Mouse (Mus musculus) lung, adult 18-20 months (tissue): ENCODE results near the gene Cdipt.
A peak's percentile ranks its signal among the peaks of the same experiment; 100 is the strongest.

ENCODE experiments used
- DNase-seq, 2 experiments: peaks; one replicate each; pipeline ENCODE4 v3.0.0; 2022; ENCODE audit warnings: mixed read lengths in 2 of 2

Gene Cdipt

GRCm38 (mm10) chr7:126975950-126976866 is 494 bp downstream of the Cdipt start, which contains the start of gene Cdiptos:
Gene Cdiptos, minus strand, starts transcription at chr7:126976098.
- peak; percentile 94 to 96 for DNase-seq

- DNase-seq = no peak
These were observed 1.3 kb downstream of the Cdipt start for GRCm38 (mm10) chr7:126976878-126977459.

GRCm38 (mm10) chr7:126978841-126979240 is 3.1 kb downstream of the Cdipt start:
- DNase-seq = no peak

- no peak for DNase-seq
These were observed 5.9 kb downstream of the Cdipt start for GRCm38 (mm10) chr7:126981601-126982000.

GRCm38 (mm10) chr7:126982054-126982453 is 6.3 kb downstream of the Cdipt start:
- no peak for DNase-seq

GRCm38 (mm10) chr7:126983113-126983512 is 7.4 kb downstream of the Cdipt start:
- DNase-seq = no peak

GRCm38 (mm10) chr7:126984667-126985444 is 9.1 kb downstream of the Cdipt start:
- DNase-seq = no peak

- DNase-seq = peak; percentile 53 to 67
These were observed 10.6 kb downstream of the Cdipt start for GRCm38 (mm10) chr7:126986319-126986718.

- no peak for DNase-seq
These were observed 13.1 kb downstream of the Cdipt start for GRCm38 (mm10) chr7:126988816-126989215.

- no peak for DNase-seq
These were observed 20.7 kb downstream of the Cdipt start for GRCm38 (mm10) chr7:126996449-126996848.

- DNase-seq = no peak
These were observed 23.9 kb downstream of the Cdipt start for GRCm38 (mm10) chr7:126999568-126999967.

GRCm38 (mm10) chr7:127003620-127004019 is 27.9 kb downstream of the Cdipt start:
- no peak for DNase-seq

GRCm38 (mm10) chr7:127004122-127004875 is 28.6 kb downstream of the Cdipt start:
- no peak for DNase-seq

GRCm38 (mm10) chr7:127007313-127008024 is 31.8 kb downstream of the Cdipt start:
- DNase-seq = no peak

- DNase-seq = peak; percentile 75 to 80
These were observed 32.7 kb downstream of the Cdipt start for GRCm38 (mm10) chr7:127008239-127009019.

GRCm38 (mm10) chr7:127009307-127010085 is 33.8 kb downstream of the Cdipt start:
- DNase-seq = no peak

GRCm38 (mm10) chr7:127011051-127011450 is 35.3 kb downstream of the Cdipt start:
- DNase-seq = no peak

- DNase-seq = no peak
These were observed 36.0 kb downstream of the Cdipt start for GRCm38 (mm10) chr7:127011717-127012116.

- no peak for DNase-seq
These were observed 36.7 kb downstream of the Cdipt start for GRCm38 (mm10) chr7:127012374-127012773.

- DNase-seq = no peak
These were observed 37.1 kb downstream of the Cdipt start for GRCm38 (mm10) chr7:127012845-127013244.
